Mouse (Mus musculus) kidney, adult 8-10 months (tissue): ENCODE data around the gene Scn2a.
"Not testable (repeated sequence)": the region's sequence is repeated elsewhere in the genome, so short reads cannot be mapped to it uniquely, and the experiment has no call there.

ENCODE experiments used
- DNase-seq, 2 experiments: peaks; one replicate each; pipeline ENCODE4 v3.0.0; 2022

Scn2a gene

DNA sequence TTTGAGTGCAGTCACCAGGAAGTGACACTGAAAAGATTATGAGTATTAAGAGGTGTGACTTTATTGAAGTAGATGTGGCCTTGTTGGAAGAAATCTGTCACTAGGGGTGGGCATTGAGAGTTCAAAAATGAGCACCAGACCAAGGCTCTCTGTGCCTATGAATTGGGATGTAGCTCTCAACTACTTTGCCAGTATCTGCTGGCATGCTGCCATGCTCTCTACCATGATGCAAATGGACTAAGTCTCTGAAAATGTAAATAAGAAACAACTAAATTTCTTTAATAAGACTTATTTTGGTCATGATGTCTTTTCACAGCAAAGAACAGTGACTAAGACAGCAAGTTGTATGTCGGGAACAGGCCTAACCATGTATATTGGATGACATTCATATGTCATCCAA is 79.7 kb downstream of the Scn2a start:
- DNase-seq = no peak

DNA sequence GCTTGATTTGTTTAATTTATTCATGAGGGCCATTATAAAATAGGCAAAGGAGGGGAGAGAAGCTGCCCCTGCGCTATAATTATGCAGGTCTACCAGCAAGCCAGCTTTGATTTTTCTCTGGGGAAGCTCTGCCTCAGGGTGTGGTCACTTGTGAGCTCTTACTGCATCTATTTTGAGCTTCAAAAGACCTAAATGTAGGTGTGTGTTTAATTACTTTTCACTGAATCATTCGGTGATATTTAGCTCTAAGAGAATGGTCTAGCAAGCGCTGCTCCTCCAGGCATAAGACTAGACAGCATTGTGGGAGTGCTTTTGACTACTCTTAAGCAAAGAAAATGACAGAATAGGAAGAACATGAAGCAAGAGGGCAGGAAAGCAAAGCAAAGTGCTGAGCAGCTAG is 80.6 kb downstream of the Scn2a start:
- DNase-seq = no peak

DNA sequence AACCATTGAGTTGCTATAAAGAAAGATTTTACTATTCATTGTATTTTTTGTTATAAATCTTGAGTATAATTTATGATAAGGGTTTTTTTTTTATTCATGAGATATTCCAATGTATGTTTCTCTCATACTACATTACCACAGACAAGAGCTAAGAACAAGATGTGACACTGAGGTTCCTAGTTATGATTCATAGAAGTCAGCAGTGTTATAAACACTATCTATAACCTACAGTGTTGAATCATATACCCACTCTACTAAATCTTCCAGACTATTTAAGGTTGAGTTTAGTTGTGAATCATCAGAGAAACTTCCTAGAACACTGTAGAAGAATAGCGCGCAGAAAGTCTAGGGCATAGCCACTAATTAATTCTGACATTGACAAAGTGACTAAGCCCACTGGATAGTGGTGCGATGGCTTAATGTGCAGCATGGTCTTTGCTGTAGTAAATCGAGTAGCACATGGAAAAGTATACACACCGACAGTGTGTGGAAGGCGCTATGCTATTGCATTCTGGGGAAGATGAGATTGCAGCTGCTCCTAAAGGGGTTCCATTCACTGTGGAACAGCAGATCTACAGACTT is 101.7 kb downstream of the Scn2a start:
- no peak for DNase-seq

- DNase-seq = no peak
These were observed 124.8 kb downstream of the Scn2a start for GRCm38 (mm10) chr2:65745400-65745799.

- no peak for DNase-seq
These were observed 161.9 kb downstream of the Scn2a start for GRCm38 (mm10) chr2:65782442-65782841.

DNA sequence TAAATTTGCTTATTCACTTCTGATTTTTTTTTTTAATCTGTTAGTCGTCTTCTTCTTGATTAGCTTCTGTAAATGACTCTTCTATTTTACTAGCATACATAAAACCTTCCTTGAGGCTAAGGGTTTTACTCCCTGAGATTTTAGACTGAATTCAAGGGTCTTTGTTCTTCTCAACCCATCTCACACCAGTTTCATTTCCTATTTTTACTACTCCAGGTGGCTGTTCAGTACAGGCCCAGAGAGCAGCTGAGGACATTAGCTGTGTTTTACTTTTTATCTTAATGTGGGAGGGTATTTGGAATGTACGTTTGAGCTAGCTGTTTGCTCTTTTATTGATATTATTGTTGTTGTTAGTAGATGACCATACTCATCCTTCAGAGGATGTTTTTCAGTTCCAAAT is 162.8 kb downstream of the Scn2a start:
- DNase-seq = no peak

DNA sequence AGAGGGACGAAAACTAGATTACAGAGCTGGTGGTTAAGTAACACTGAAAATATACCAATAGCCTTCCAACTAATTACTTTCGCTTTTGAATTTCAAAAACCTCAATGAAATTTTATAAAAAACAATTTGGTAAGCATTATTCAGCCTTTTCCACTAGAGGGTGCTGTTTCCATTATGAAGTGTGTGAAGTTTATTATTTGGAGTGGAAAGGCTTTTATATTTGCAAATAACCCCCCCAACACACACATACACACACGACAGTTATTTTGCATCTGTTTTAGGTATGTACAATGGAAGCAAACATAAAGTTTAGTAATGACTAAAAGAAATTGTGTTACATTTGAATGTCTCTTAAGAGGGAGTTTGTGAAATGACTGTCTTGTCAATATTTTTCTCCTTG is 171.9 kb downstream of the Scn2a start:
- DNase-seq = no peak

DNA sequence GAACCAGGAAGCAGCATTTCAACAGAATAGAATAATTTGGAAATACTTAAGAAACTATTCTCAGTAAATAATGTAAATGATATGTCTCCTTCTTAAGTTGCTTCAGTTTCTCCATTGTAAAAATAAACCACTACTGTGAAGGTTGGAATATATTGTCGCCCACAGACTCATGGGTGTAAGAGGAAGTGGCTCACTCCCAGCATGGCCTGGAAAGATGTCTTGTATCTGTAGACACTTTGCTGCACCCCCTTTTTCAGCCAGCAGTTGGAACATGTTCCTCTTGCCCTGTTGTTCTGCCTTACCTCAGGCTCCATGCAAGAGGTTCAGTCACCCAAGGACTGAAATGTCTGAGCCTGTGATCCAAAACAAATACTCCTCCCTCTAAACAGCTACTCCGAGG is 173.0 kb downstream of the Scn2a start:
- no peak for DNase-seq

DNA sequence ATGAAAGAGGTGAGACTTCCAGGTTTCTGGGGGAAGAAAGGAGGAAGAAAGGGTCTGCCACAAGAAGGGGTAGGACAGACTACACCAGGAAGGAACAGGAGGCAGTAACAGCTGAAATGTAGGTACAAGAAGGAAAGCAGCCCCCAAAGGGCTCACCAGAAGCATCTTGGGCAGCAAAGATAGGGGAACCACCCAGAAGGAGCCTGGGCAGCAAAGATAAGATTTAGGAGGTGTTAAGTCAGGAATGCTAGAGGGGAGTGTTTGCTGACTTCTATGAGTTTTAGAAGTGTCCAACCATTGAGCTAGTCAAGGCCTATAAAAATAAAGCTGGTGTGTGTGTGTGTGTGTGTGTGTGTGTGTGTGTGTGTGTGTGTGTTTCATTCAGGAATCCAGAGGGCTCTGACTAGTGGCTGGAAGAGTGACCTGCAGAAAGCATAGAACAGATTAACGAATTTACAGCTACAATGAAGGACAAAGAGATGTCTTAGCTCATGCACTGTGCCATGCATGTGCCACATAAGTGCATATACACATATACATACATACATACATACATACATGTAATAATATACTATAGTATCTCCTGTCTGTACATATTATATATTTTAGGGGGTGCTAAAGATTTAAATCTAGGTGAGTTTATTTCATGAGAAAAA is 180.6 kb downstream of the Scn2a start:
- no peak for DNase-seq

GRCm38 (mm10) chr2:65806556-65806955 is 186.0 kb downstream of the Scn2a start:
- no peak for DNase-seq

- not testable (repeated sequence) for DNase-seq
These were observed 190.6 kb downstream of the Scn2a start for GRCm38 (mm10) chr2:65811203-65811602.
